Mouse (Mus musculus) megakaryocyte, embryonic 14.5 days (primary cell): ENCODE data around the gene Lamc1. TPM values are rescaled to one million over a fixed set of nuclear protein-coding genes. Genes with fewer than 3 reads are reported as not detected.

Experiments
- H3K27me3 ChIP-seq: replicated peaks from 2 replicates; pipeline ENCODE3; 2012; ENCODE audit warnings: inconsistent platforms
- H3K36me3 ChIP-seq: replicated peaks from 2 replicates; pipeline ENCODE3; 2012; ENCODE audit warnings: low read length, inconsistent platforms, mixed read lengths
- H3K4me1 ChIP-seq: 2 replicates; pipeline ENCODE4 v1.6.1; 2012; ENCODE audit warnings: inconsistent platforms
- H3K4me3 ChIP-seq: replicated peaks from 2 replicates; pipeline ENCODE3; 2012; ENCODE audit warnings: moderate library complexity, mild to moderate bottlenecking, inconsistent platforms
- H3K9me3 ChIP-seq: 2 replicates; pipeline ENCODE4 v1.6.1; 2012; ENCODE audit warnings: inconsistent platforms
- FLI1 ChIP-seq: IDR thresholded peaks from 2 replicates; pipeline ENCODE4 v1.6.1; 2012; ENCODE audit warnings: low read length, inconsistent platforms, mixed read lengths
- GATA1 ChIP-seq: IDR thresholded peaks from 3 replicates; pipeline ENCODE4 v1.6.1; 2012; ENCODE audit warnings: mixed read lengths, low read length, inconsistent platforms, borderline replicate concordance
- polyA plus RNA-seq: library from polyadenylated mRNA; stranded (reverse); fragments of >175 nt; gene quantifications from 2 replicates; pipeline ENCODE4 v1.2.3, GENCODE M21; 2012; ENCODE audit warnings: low replicate concordance; ENCODE audit not compliant: insufficient read depth

The Lamc1 gene
- polyA plus RNA-seq, 1 experiment = 4.1 TPM

GRCm38 (mm10) chr1:153269681-153270080 lies 62.9 kb downstream of the Lamc1 start:
- no peak overlapping the region for H3K4me3 ChIP-seq
- no peaks in the 10 kb centered on the region for H3K36me3 ChIP-seq
- 0 out of 2 replicates have a peak, but pooled peaks cover 3% of the 10 kb centered on the region for H3K4me1 ChIP-seq
- no peaks in the 10 kb centered on the region for H3K27me3 ChIP-seq
- H3K9me3 ChIP-seq = no peaks in the 10 kb centered on the region
- TF ChIP-seq FLI1 (no peak), GATA1 (no peak)

- Histone ChIP-seq H3K4me3 (no peak overlapping the region), H3K4me1 (0 out of 2 replicates have a peak, but pooled peaks cover 2% of the 10 kb centered on the region), H3K36me3 (no peaks in the 10 kb centered on the region), H3K27me3 (no peaks in the 10 kb centered on the region), H3K9me3 (no peaks in the 10 kb centered on the region)
- TF ChIP-seq FLI1 (no peak), GATA1 (no peak)
These were observed 63.7 kb downstream of the Lamc1 start for GRCm38 (mm10) chr1:153268806-153269309.

- no peaks in the 10 kb centered on the region for H3K36me3 ChIP-seq
- H3K4me1 ChIP-seq = no peaks in the 10 kb centered on the region
- H3K27me3 ChIP-seq = no peaks in the 10 kb centered on the region
- TF ChIP-seq FLI1 = no peak
- no peak for TF ChIP-seq GATA1
- H3K4me3 ChIP-seq = no peak overlapping the region
- no peaks in the 10 kb centered on the region for H3K9me3 ChIP-seq
These were observed 64.3 kb downstream of the Lamc1 start for GRCm38 (mm10) chr1:153268306-153268705.

GRCm38 (mm10) chr1:153267730-153268129 lies 64.9 kb downstream of the Lamc1 start:
- H3K4me3 ChIP-seq = no peak overlapping the region
- no peaks in the 10 kb centered on the region for H3K27me3 ChIP-seq
- no peaks in the 10 kb centered on the region for H3K4me1 ChIP-seq
- no peak for TF ChIP-seq FLI1
- TF ChIP-seq GATA1 = no peak
- no peaks in the 10 kb centered on the region for H3K9me3 ChIP-seq
- no peaks in the 10 kb centered on the region for H3K36me3 ChIP-seq

- H3K9me3 ChIP-seq = no peaks in the 10 kb centered on the region
- H3K36me3 ChIP-seq = peaks cover 8% of the 10 kb centered on the region
- H3K4me1 ChIP-seq = no peaks in the 10 kb centered on the region
- H3K4me3 ChIP-seq = no peak overlapping the region
- TF ChIP-seq GATA1 (no peak), FLI1 (no peak)
- H3K27me3 ChIP-seq = no peaks in the 10 kb centered on the region
These were observed 65.7 kb downstream of the Lamc1 start for GRCm38 (mm10) chr1:153266891-153267290.

- peaks cover 15% of the 10 kb centered on the region for H3K36me3 ChIP-seq
- H3K27me3 ChIP-seq = no peaks in the 10 kb centered on the region
- H3K4me3 ChIP-seq = no peak overlapping the region
- no peaks in the 10 kb centered on the region for H3K4me1 ChIP-seq
- no peak for TF ChIP-seq FLI1
- no peak for TF ChIP-seq GATA1
- no peaks in the 10 kb centered on the region for H3K9me3 ChIP-seq
These were observed 67.0 kb downstream of the Lamc1 start for GRCm38 (mm10) chr1:153265579-153265978.

- Histone ChIP-seq H3K36me3 (peaks cover 15% of the 10 kb centered on the region), H3K4me1 (no peaks in the 10 kb centered on the region), H3K4me3 (no peak overlapping the region), H3K9me3 (no peaks in the 10 kb centered on the region), H3K27me3 (no peaks in the 10 kb centered on the region)
- TF ChIP-seq FLI1 (no peak), GATA1 (no peak)
These were observed 67.5 kb downstream of the Lamc1 start for GRCm38 (mm10) chr1:153265066-153265465.

- TF ChIP-seq FLI1 (no peak), GATA1 (no peak)
- no peaks in the 10 kb centered on the region for H3K4me1 ChIP-seq
- H3K27me3 ChIP-seq = no peaks in the 10 kb centered on the region
- H3K9me3 ChIP-seq = no peaks in the 10 kb centered on the region
- peaks cover 22% of the 10 kb centered on the region for H3K36me3 ChIP-seq
- no peak overlapping the region for H3K4me3 ChIP-seq
These were observed 72.8 kb downstream of the Lamc1 start for GRCm38 (mm10) chr1:153259752-153260300.

GRCm38 (mm10) chr1:153252540-153253210 lies 79.9 kb downstream of the Lamc1 start:
- Histone ChIP-seq H3K27me3 (no peaks in the 10 kb centered on the region), H3K36me3 (peaks cover 49% of the 10 kb centered on the region), H3K4me1 (no peaks in the 10 kb centered on the region), H3K9me3 (no peaks in the 10 kb centered on the region), H3K4me3 (no peak overlapping the region)
- TF ChIP-seq GATA1 = no peak

GRCm38 (mm10) chr1:153251590-153252206 lies 80.9 kb downstream of the Lamc1 start:
- no peaks in the 10 kb centered on the region for H3K27me3 ChIP-seq
- TF ChIP-seq FLI1 (no peak), GATA1 (no peak)
- no peak overlapping the region for H3K4me3 ChIP-seq
- H3K4me1 ChIP-seq = no peaks in the 10 kb centered on the region
- H3K36me3 ChIP-seq = peaks cover 59% of the 10 kb centered on the region
- H3K9me3 ChIP-seq = no peaks in the 10 kb centered on the region
